Mouse (Mus musculus) heart, embryonic 14.5 days (tissue): ENCODE results near the gene Tbkbp1. TPM values are rescaled to one million over a fixed set of nuclear protein-coding genes. Genes with fewer than 3 reads are reported as not detected.

Source experiments
- ATAC-seq: fragments of 200-750 bp; cut with Nextera tagmentation; 2 replicates; pipeline ENCODE4 v1.8.0; 2017; ENCODE audit warnings: low read depth, moderate TSS enrichment; ENCODE audit not compliant: insufficient number of reproducible peaks, insufficient read depth, low FRiP score
- H3K27ac ChIP-seq, 2 experiments: fragments of 200-500 bp in 1 of 2; fragments of 300-500 bp in 1 of 2; sonication (generic) in 1 of 2; replicated peaks in 1 of 2; 2 replicates each; pipeline ENCODE4 v1.5.1; 2012 to 2014; ENCODE audit warnings: low read depth in 2 of 2, low read length in 2 of 2, control low read depth in 1 of 2, mild to moderate bottlenecking in 1 of 2, mixed read lengths in 1 of 2; ENCODE audit not compliant: control insufficient read depth in 1 of 2, insufficient read depth in 1 of 2
- H3K27me3 ChIP-seq: fragments of 300-500 bp; sonication (generic); 2 replicates; pipeline ENCODE4 v1.6.1; 2014; ENCODE audit warnings: mild to moderate bottlenecking, low read length, control low read depth; ENCODE audit not compliant: control insufficient read depth, insufficient read depth
- H3K36me3 ChIP-seq: fragments of 300-500 bp; sonication (generic); 2 replicates; pipeline ENCODE4 v1.6.1; 2014; ENCODE audit warnings: mild to moderate bottlenecking, control low read depth, low read length, mixed read lengths; ENCODE audit not compliant: control insufficient read depth, insufficient read depth
- H3K4me1 ChIP-seq, 2 experiments: fragments of 200-500 bp in 1 of 2; fragments of 300-500 bp in 1 of 2; sonication (generic) in 1 of 2; 2 replicates each; pipeline ENCODE4 v1.6.1; 2012 to 2014; ENCODE audit warnings: low read length in 2 of 2, control low read depth in 1 of 2, mixed read lengths in 1 of 2; ENCODE audit not compliant: control insufficient read depth in 2 of 2, insufficient read depth in 2 of 2
- H3K4me2 ChIP-seq: fragments of 300-500 bp; sonication (generic); 2 replicates; pipeline ENCODE4 v1.6.1; 2014; ENCODE audit warnings: mild to moderate bottlenecking, low read length
- H3K4me3 ChIP-seq, 2 experiments: fragments of 200-500 bp in 1 of 2; fragments of 300-500 bp in 1 of 2; sonication (generic) in 1 of 2; 2 replicates each; pipeline ENCODE4 v1.5.1; 2012 to 2014; ENCODE audit warnings: low read length in 2 of 2, mild to moderate bottlenecking in 2 of 2, control low read depth in 1 of 2, low read depth in 1 of 2, moderate library complexity in 1 of 2; ENCODE audit not compliant: control insufficient read depth in 1 of 2, insufficient read depth in 1 of 2
- H3K9ac ChIP-seq: fragments of 300-500 bp; sonication (generic); 2 replicates; pipeline ENCODE4 v1.6.1; 2014; ENCODE audit warnings: mild to moderate bottlenecking, low read length
- H3K9me3 ChIP-seq: fragments of 300-500 bp; sonication (generic); 2 replicates; pipeline ENCODE4 v1.6.1; 2016; ENCODE audit warnings: low read length, control low read depth; ENCODE audit not compliant: control insufficient read depth
- WGBS: fragments of 180-500 bp; shearing (Covaris S2); extraction: QIAGEN DNeasy Blood & Tissue Kit; methylation state at CpG from one replicate; pipeline ENCODE4 v1.1.7; 2014; 5-methylcytosine and 5-hydroxymethylcytosine counted together
- polyA plus RNA-seq: library from polyadenylated mRNA; unstranded; fragments of >200 nt; fragmentation: Nextera tagmentation; extraction: Ambion mirVana; gene quantifications from 2 replicates; pipeline ENCODE4 v1.2.1, GENCODE M21; 2014

Gene Tbkbp1
- polyA plus RNA-seq, 1 experiment from 2014 or later: 7.3 TPM

DNA sequence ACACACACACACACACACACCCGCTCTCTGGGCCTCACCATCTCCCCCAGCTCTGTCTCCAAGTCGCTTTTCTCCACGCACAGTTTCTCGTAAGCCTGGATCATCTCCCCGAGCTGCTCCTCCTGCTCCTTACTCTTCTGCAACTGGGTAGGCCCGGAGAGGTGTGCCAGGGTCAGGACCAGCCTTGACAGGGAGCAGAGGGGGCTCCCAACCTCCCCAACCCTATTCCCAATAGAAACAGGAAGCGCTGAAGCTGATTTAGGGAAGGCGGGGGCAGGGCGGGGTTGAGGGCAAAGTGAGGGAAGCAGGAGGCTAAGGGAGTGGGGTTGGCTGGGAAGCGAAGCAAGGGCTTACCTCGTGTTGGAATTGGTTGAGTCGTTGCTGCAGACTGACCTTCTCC, 2.7 kb downstream of the Tbkbp1 start:
- Histone ChIP-seq H3K9me3 (no peaks in the 10 kb centered on the region), H3K27ac (peak overlapping the region in 1 of 2 experiments; percentile 88; a peak in 2 of 4 replicates), H3K27me3 (no peaks in the 10 kb centered on the region), H3K36me3 (peaks cover 31% of the 10 kb centered on the region), H3K4me1 (peaks cover 19 to 30% of the 10 kb centered on the region in 2 experiments), H3K4me3 (peak overlapping the region; percentile 48 to 75), H3K9ac (peak overlapping the region; percentile 80), H3K4me2 (peak overlapping the region; percentile 95)
- WGBS: 41% methylated on average over 12 of the region's 12 CpGs
- ATAC-seq: no peak

GRCm38 (mm10) chr11:97147333-97147732, 4.0 kb downstream of the Tbkbp1 start:
- peaks cover 31% of the 10 kb centered on the region for H3K36me3 ChIP-seq
- H3K9ac ChIP-seq: no peak overlapping the region
- no peak overlapping the region for H3K4me3 ChIP-seq
- WGBS: 63% methylated on average over 8 of the region's 8 CpGs
- peaks cover 14 to 24% of the 10 kb centered on the region in 2 experiments for H3K4me1 ChIP-seq
- no peak for ATAC-seq
- H3K4me2 ChIP-seq: peak overlapping the region; percentile 95; the same call in 1 of the 2 replicates
- no peaks in the 10 kb centered on the region for H3K9me3 ChIP-seq
- no peaks in the 10 kb centered on the region for H3K27me3 ChIP-seq
- H3K27ac ChIP-seq: no peak overlapping the region

- Histone ChIP-seq H3K9ac (no peak overlapping the region; the same call in 1 of the 2 replicates), H3K27ac (no peak overlapping the region), H3K4me3 (no peak overlapping the region), H3K27me3 (no peaks in the 10 kb centered on the region), H3K4me2 (peak overlapping the region; percentile 95), H3K4me1 (peaks cover 10 to 18% of the 10 kb centered on the region in 2 experiments; a peak in 3 of 4 replicates), H3K36me3 (peaks cover 31% of the 10 kb centered on the region), H3K9me3 (no peaks in the 10 kb centered on the region)
- WGBS: 9% methylated on average over 8 of the region's 8 CpGs
- ATAC-seq: no peak
Measured at GRCm38 (mm10) chr11:97146724-97147123, 4.6 kb downstream of the Tbkbp1 start.

DNA sequence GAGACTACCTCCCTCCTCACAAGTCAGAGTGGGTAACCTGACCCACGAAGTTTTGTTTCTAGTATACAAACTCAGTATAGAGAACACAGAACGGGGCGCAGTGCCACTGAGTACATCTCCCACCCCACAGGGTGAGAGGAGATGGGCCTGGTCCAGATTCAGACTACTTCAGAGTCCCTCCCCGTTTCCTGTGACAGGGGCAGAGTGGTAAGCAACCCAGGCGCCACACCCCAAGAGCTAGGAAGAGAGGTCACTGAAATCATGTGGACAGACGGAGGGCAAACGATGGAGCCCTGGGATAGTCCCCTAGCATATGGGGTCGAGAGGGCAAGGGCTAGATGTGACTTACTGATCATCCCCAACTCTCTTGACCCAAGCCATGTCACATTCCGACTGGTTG, 5.3 kb downstream of the Tbkbp1 start:
- Histone ChIP-seq H3K4me3 (no peak overlapping the region), H3K4me1 (peaks cover 10 to 15% of the 10 kb centered on the region in 2 experiments; a peak in 3 of 4 replicates), H3K9ac (no peak overlapping the region), H3K27me3 (peaks cover under 1% of the 10 kb centered on the region; the same call in 1 of the 2 replicates), H3K4me2 (no peak overlapping the region), H3K9me3 (no peaks in the 10 kb centered on the region), H3K27ac (no peak overlapping the region), H3K36me3 (peaks cover 31% of the 10 kb centered on the region)
- 69% methylated on average over 9 of the region's 9 CpGs for whole genome bisulfite sequencing
- ATAC-seq: no peak

- ATAC-seq: no peak
- Histone ChIP-seq H3K36me3 (peaks cover 32% of the 10 kb centered on the region), H3K4me1 (peaks cover 10 to 15% of the 10 kb centered on the region in 2 experiments; a peak in 3 of 4 replicates)
Measured at GRCm38 (mm10) chr11:97145320-97145719, 6.0 kb downstream of the Tbkbp1 start.

GRCm38 (mm10) chr11:97143196-97143900, 7.9 kb downstream of the Tbkbp1 start:
- H3K27ac ChIP-seq: no peak overlapping the region
- no peak overlapping the region for H3K4me2 ChIP-seq
- peaks cover 43% of the 10 kb centered on the region for H3K36me3 ChIP-seq
- peaks cover 19% of the 10 kb centered on the region for H3K27me3 ChIP-seq
- 77% methylated on average over 9 of the region's 9 CpGs for WGBS
- peaks cover 10 to 18% of the 10 kb centered on the region in 2 experiments; a peak in 3 of 4 replicates for H3K4me1 ChIP-seq
- no peak for ATAC-seq
- H3K4me3 ChIP-seq: no peak overlapping the region
- H3K9ac ChIP-seq: no peak overlapping the region
- H3K9me3 ChIP-seq: no peaks in the 10 kb centered on the region

More at GRCm38 (mm10) chr11:97145320-97145719, 6.0 kb downstream of the Tbkbp1 start:
- no peak overlapping the region for H3K4me3 ChIP-seq
- no peak overlapping the region for H3K27ac ChIP-seq
- WGBS: 72% methylated on average over 2 of the region's 2 CpGs
- peaks cover 5% of the 10 kb centered on the region for H3K27me3 ChIP-seq
- H3K9me3 ChIP-seq: no peaks in the 10 kb centered on the region
- H3K4me2 ChIP-seq: no peak overlapping the region
- H3K9ac ChIP-seq: no peak overlapping the region

GRCm38 (mm10) chr11:97142159-97142608, 9.1 kb downstream of the Tbkbp1 start:
- Histone ChIP-seq H3K9ac (no peak overlapping the region), H3K36me3 (peaks cover 42% of the 10 kb centered on the region), H3K4me2 (no peak overlapping the region), H3K9me3 (no peaks in the 10 kb centered on the region), H3K4me1 (peaks cover 7 to 17% of the 10 kb centered on the region in 2 experiments; a peak in 3 of 4 replicates), H3K4me3 (no peak overlapping the region), H3K27me3 (peaks cover 30% of the 10 kb centered on the region), H3K27ac (no peak overlapping the region)
- 66% methylated on average over 8 of the region's 8 CpGs for WGBS
- ATAC-seq: no peak
